22 mouse cellular contexts compared by ENCODE assay signal in genomic region chr5:111049584-111049983, GRCm38 (mm10).
DNase-seq lines count a peak whose midpoint lies in the region; ATAC-seq lines count a peak whose summit lies in the region.
"Had no signal": no experiment of that assay in that cellular context is flagged by ENCODE, and none has a peak within 500 bp of the region (broad histone marks: within the 10 kb centered on the region; RNA-seq: fewer than 3 reads in every experiment).

No protein-coding gene starts in this region.

- 86% methylated on average over 4 of the region's 4 CpGs for WGBS in forebrain, embryonic 16.5 days
- WGBS in forebrain, embryonic 12.5 days, result 88% methylated on average over 4 of the region's 4 CpGs
- 68% methylated on average over 4 of the region's 4 CpGs for WGBS in lung, embryonic 16.5 days
- 92% methylated on average over 4 of the region's 4 CpGs for WGBS in embryonic facial prominence, embryonic 10.5 days

- peak overlapping the region; percentile 62 for H3K27ac ChIP-seq in forebrain, embryonic 16.5 days (ENCODE audit: low read length)
- H3K27ac ChIP-seq in forebrain, embryonic 12.5 days, result no peak overlapping the region
- H3K27ac ChIP-seq in lung, embryonic 16.5 days (ENCODE audit: low read length), result peak overlapping the region; percentile 67
- H3K27ac ChIP-seq in embryonic facial prominence, embryonic 10.5 days (replicated peaks), result no peak overlapping the region
- H3K27ac ChIP-seq: left cerebral cortex, adult 2 months; limb, embryonic 10.5 days; liver, embryonic 15.5 days; macrophage; midbrain, embryonic 12.5 days had no signal

- H3K27me3 ChIP-seq in forebrain, embryonic 16.5 days (replicated peaks; ENCODE audit: control insufficient read depth, insufficient read depth, low read length), result no peaks in the 10 kb centered on the region
- no peaks in the 10 kb centered on the region for H3K27me3 ChIP-seq in forebrain, embryonic 12.5 days
- H3K27me3 ChIP-seq in lung, embryonic 16.5 days (ENCODE audit: control insufficient read depth, insufficient read depth, low read depth, low read length), result no peaks in the 10 kb centered on the region
- H3K27me3 ChIP-seq in embryonic facial prominence, embryonic 10.5 days (replicated peaks; ENCODE audit: low read depth, poor library complexity, severe bottlenecking), result no peaks in the 10 kb centered on the region
- H3K27me3 ChIP-seq: hindbrain, embryonic 12.5 days; liver, embryonic 15.5 days; midbrain, embryonic 12.5 days had no signal

- no peak overlapping the region for H3K4me3 ChIP-seq in forebrain, embryonic 16.5 days (replicated peaks; ENCODE audit: low read length)
- no peak overlapping the region for H3K4me3 ChIP-seq in forebrain, embryonic 12.5 days (replicated peaks)
- H3K4me3 ChIP-seq in lung, embryonic 16.5 days (ENCODE audit: low read length), result no peak overlapping the region
- no peak overlapping the region for H3K4me3 ChIP-seq in embryonic facial prominence, embryonic 10.5 days
- H3K4me3 ChIP-seq: heart, embryonic 12.5 days; hindbrain, embryonic 12.5 days; left cerebral cortex, adult 2 months; limb, embryonic 10.5 days; liver, embryonic 15.5 days; midbrain, embryonic 12.5 days had no signal

- intact Hi-C loops in left cerebral cortex, postnatal 10 days (cut with DNase I), result no loop called here

- peaks cover 71% of the 10 kb centered on the region for H3K4me1 ChIP-seq in forebrain, embryonic 16.5 days (replicated peaks; ENCODE audit: control insufficient read depth, insufficient read depth, low read length)
- peaks cover 58% of the 10 kb centered on the region for H3K4me1 ChIP-seq in forebrain, embryonic 12.5 days
- H3K4me1 ChIP-seq in lung, embryonic 16.5 days (replicated peaks; ENCODE audit: control insufficient read depth, insufficient read depth, low read length), result peaks cover 43% of the 10 kb centered on the region
- peaks cover 55% of the 10 kb centered on the region for H3K4me1 ChIP-seq in embryonic facial prominence, embryonic 10.5 days
- H3K4me1 ChIP-seq: liver, embryonic 15.5 days had no signal

- DNase-seq in lung, postnatal 10 days, result no peak
- no peak for DNase-seq in embryonic facial prominence, embryonic 10.5 days (ENCODE audit: low spot score)
- DNase-seq in left cerebral cortex, postnatal 10 days (ENCODE audit: extremely low spot score in 1 of 2, low spot score in 2 of 2), result no peak
- DNase-seq: embryo, embryonic 11 days; gastrocnemius, postnatal 10 days; heart, postnatal 10 days; kidney, adult 18-20 months; layer of hippocampus, adult 9-11 months; liver; right cerebral cortex, postnatal 14 days; thymus, postnatal 14 days had no signal

- no peak overlapping the region for H3K4me2 ChIP-seq in forebrain, embryonic 16.5 days (ENCODE audit: low read length)
- no peak overlapping the region for H3K4me2 ChIP-seq in forebrain, embryonic 12.5 days
- H3K4me2 ChIP-seq in lung, embryonic 16.5 days (ENCODE audit: low read depth, low read length), result no peak overlapping the region
- H3K4me2 ChIP-seq: heart, embryonic 12.5 days; hindbrain, embryonic 12.5 days; liver, embryonic 15.5 days; midbrain, embryonic 12.5 days had no signal

- ATAC-seq in forebrain, embryonic 16.5 days, result no peak
- ATAC-seq in forebrain, embryonic 12.5 days (ENCODE audit: low FRiP score), result no peak
- ATAC-seq in lung, embryonic 16.5 days (ENCODE audit: low read depth), result 0 out of 2 replicates have a peak, but pooled peaks have one; percentile 2
- peak; percentile 44 for ATAC-seq in granulocyte monocyte progenitor cell, adult 5-6 weeks (replicated peaks; ENCODE audit: poor library complexity, severe bottlenecking)

- H3K9ac ChIP-seq in forebrain, embryonic 16.5 days (replicated peaks; ENCODE audit: low read depth, low read length), result no peak overlapping the region
- no peak overlapping the region for H3K9ac ChIP-seq in forebrain, embryonic 12.5 days
- no peak overlapping the region for H3K9ac ChIP-seq in lung, embryonic 16.5 days (ENCODE audit: low read length)
- H3K9ac ChIP-seq: heart, embryonic 12.5 days; hindbrain, embryonic 12.5 days; liver, embryonic 15.5 days; midbrain, embryonic 12.5 days had no signal

- H3K9me3 ChIP-seq in forebrain, embryonic 16.5 days (ENCODE audit: control insufficient read depth, low read length), result no peaks in the 10 kb centered on the region
- no peaks in the 10 kb centered on the region for H3K9me3 ChIP-seq in forebrain, embryonic 12.5 days
- no peaks in the 10 kb centered on the region for H3K9me3 ChIP-seq in lung, embryonic 16.5 days (ENCODE audit: control insufficient read depth, low read length)
- no peaks in the 10 kb centered on the region for H3K9me3 ChIP-seq in embryonic facial prominence, embryonic 10.5 days
- H3K9me3 ChIP-seq: hindbrain, embryonic 12.5 days; limb, embryonic 10.5 days; liver, embryonic 15.5 days; midbrain, embryonic 12.5 days had no signal

- no peaks in the 10 kb centered on the region for H3K36me3 ChIP-seq in forebrain, embryonic 16.5 days (ENCODE audit: control insufficient read depth, insufficient read depth)
- no peaks in the 10 kb centered on the region for H3K36me3 ChIP-seq in forebrain, embryonic 12.5 days (replicated peaks)
- no peaks in the 10 kb centered on the region for H3K36me3 ChIP-seq in lung, embryonic 16.5 days (ENCODE audit: control insufficient read depth, insufficient read depth, low read length)
- no peaks in the 10 kb centered on the region for H3K36me3 ChIP-seq in embryonic facial prominence, embryonic 10.5 days (replicated peaks)
- H3K36me3 ChIP-seq: heart, embryonic 12.5 days; hindbrain, embryonic 12.5 days; limb, embryonic 10.5 days; liver, embryonic 15.5 days; midbrain, embryonic 12.5 days had no signal

Comparison
In these comparisons a context has a peak if more than half of its experiments do, and no peak if none do; other contexts are left out.
1. H3K27ac ChIP-seq: peak in forebrain, embryonic 16.5 days (single experiment) and lung, embryonic 16.5 days (single experiment); none in forebrain, embryonic 12.5 days (single experiment) and embryonic facial prominence, embryonic 10.5 days (single experiment).
2. ATAC-seq: peak in lung, embryonic 16.5 days (single experiment) and granulocyte monocyte progenitor cell, adult 5-6 weeks (single experiment); none in forebrain, embryonic 16.5 days (single experiment) and forebrain, embryonic 12.5 days (single experiment).